Mouse (Mus musculus) spleen, postnatal 14 days (tissue): ENCODE measurements around the gene Msl1.

ENCODE experiments used
- DNase-seq, 2 experiments: peaks; one replicate each; pipeline ENCODE4 v3.0.0; 2021 to 2022; ENCODE audit warnings: low spot score in 2 of 2

Msl1 gene

GRCm38 (mm10) chr11:98795015-98795713 is at the start of gene Msl1:
Gene Msl1 (plus strand): TSS chr11:98795516.
- DNase-seq = peak; percentile 79 to 83

- DNase-seq = no peak
Measured at GRCm38 (mm10) chr11:98745932-98746853, 49.1 kb upstream of the Msl1 start.

GRCm38 (mm10) chr11:98746855-98747693 is 48.2 kb upstream of the Msl1 start:
- no peak for DNase-seq

- no peak for DNase-seq
Measured at GRCm38 (mm10) chr11:98747804-98748505, 47.4 kb upstream of the Msl1 start.

- no peak for DNase-seq
Measured at GRCm38 (mm10) chr11:98748506-98749416, 46.6 kb upstream of the Msl1 start.

GRCm38 (mm10) chr11:98749716-98750115 is 45.6 kb upstream of the Msl1 start:
- no peak for DNase-seq

GRCm38 (mm10) chr11:98750351-98751201 is 44.7 kb upstream of the Msl1 start:
- no peak for DNase-seq

- peak in 1 of 2 experiments; percentile 7 for DNase-seq
Measured at GRCm38 (mm10) chr11:98751221-98751782, 44.0 kb upstream of the Msl1 start.

GRCm38 (mm10) chr11:98752562-98753140 is 42.7 kb upstream of the Msl1 start:
- no peak for DNase-seq

- no peak for DNase-seq
Measured at GRCm38 (mm10) chr11:98753264-98753663, 42.1 kb upstream of the Msl1 start.

- no peak for DNase-seq
Measured at GRCm38 (mm10) chr11:98754151-98754620, 41.1 kb upstream of the Msl1 start.

GRCm38 (mm10) chr11:98754621-98755181 is 40.6 kb upstream of the Msl1 start:
- DNase-seq = peak; percentile 57 to 75

- DNase-seq = no peak
Measured at GRCm38 (mm10) chr11:98755726-98756380, 39.5 kb upstream of the Msl1 start.

GRCm38 (mm10) chr11:98756711-98757110 is 38.6 kb upstream of the Msl1 start:
- DNase-seq = no peak

- DNase-seq = no peak
Measured at GRCm38 (mm10) chr11:98761939-98762338, 33.4 kb upstream of the Msl1 start.

- no peak for DNase-seq
Measured at GRCm38 (mm10) chr11:98762756-98763501, 32.4 kb upstream of the Msl1 start.

GRCm38 (mm10) chr11:98763502-98763861 is 31.8 kb upstream of the Msl1 start:
- DNase-seq = no peak
